Mouse (Mus musculus) CH12.LX (cell line): ENCODE measurements at regions not wholly inside any gene's neighbourhood (a gene's known extent, or its start where the extent isn't known, plus 50 kb on each side); places are given as distances from the start of the nearest gene placed in this dataset.

Experiments
- DNase-seq: peaks from one replicate; pipeline ENCODE4 v3.0.0-alpha.2; 2013; ENCODE audit errors: extremely low read depth
- H3K27ac ChIP-seq: 2 replicates; pipeline ENCODE4 v1.5.1; 2012; ENCODE audit warnings: low read depth, mild to moderate bottlenecking, control low read depth, moderate library complexity; ENCODE audit not compliant: insufficient read depth
- H3K27me3 ChIP-seq: replicated peaks from 2 replicates; pipeline ENCODE3; 2012; ENCODE audit warnings: inconsistent platforms
- H3K36me3 ChIP-seq, 2 experiments: replicated peaks in 1 of 2; 2 replicates each; pipeline versions ENCODE3 to v1.6.1; 2012; ENCODE audit warnings: inconsistent platforms in 1 of 2, low read length in 1 of 2, mild to moderate bottlenecking in 1 of 2, mixed read lengths in 1 of 2, moderate library complexity in 1 of 2; ENCODE audit not compliant: control insufficient read depth in 1 of 2, insufficient read depth in 1 of 2
- H3K4me1 ChIP-seq, 2 experiments: 2 replicates each; pipeline ENCODE4 v1.6.1; 2012; ENCODE audit warnings: inconsistent platforms in 1 of 2, moderate library complexity in 1 of 2; ENCODE audit not compliant: insufficient read depth in 2 of 2, control insufficient read depth in 1 of 2
- H3K4me2 ChIP-seq: 2 replicates; pipeline ENCODE4 v1.6.1; 2012; ENCODE audit warnings: low read depth, mild to moderate bottlenecking, control low read depth; ENCODE audit not compliant: poor library complexity, insufficient read depth, severe bottlenecking
- H3K4me3 ChIP-seq, 3 experiments: fragments of 150-350 bp in 1 of 3; sonication (generic) in 1 of 3; replicated peaks in 1 of 3; 2 replicates each; pipeline versions ENCODE3 to v1.5.1; 2011 to 2012; ENCODE audit warnings: low read depth in 2 of 3, low read length in 2 of 3, mild to moderate bottlenecking in 2 of 3, moderate library complexity in 2 of 3, control low read depth in 1 of 3, improper control_type of control experiment in 1 of 3, inconsistent platforms in 1 of 3, mixed read lengths in 1 of 3; ENCODE audit not compliant: poor library complexity in 1 of 3
- H3K79me2 ChIP-seq: replicated peaks from 2 replicates; pipeline ENCODE4 v1.6.1; 2012; ENCODE audit warnings: mild to moderate bottlenecking, moderate library complexity; ENCODE audit not compliant: control insufficient read depth, poor library complexity, insufficient read depth, severe bottlenecking; ENCODE audit errors: extremely low read depth
- H3K9ac ChIP-seq: 2 replicates; pipeline ENCODE4 v1.6.1; 2012; ENCODE audit warnings: low read depth, mild to moderate bottlenecking, control low read depth, moderate library complexity; ENCODE audit not compliant: insufficient read depth
- H3K9me3 ChIP-seq: replicated peaks from 2 replicates; pipeline ENCODE3; 2012; ENCODE audit warnings: low read length, inconsistent platforms, mixed read lengths
- BHLHE40 ChIP-seq: IDR thresholded peaks from 2 replicates; pipeline ENCODE4 v1.6.1; 2011; ENCODE audit warnings: mild to moderate bottlenecking, low read depth, low read length, improper control_type of control experiment
- CHD1 ChIP-seq: IDR thresholded peaks from 2 replicates; pipeline ENCODE4 v1.6.1; 2012; ENCODE audit warnings: low read depth, low read length, improper control_type of control experiment, inconsistent platforms
- EP300 ChIP-seq: IDR thresholded peaks from 2 replicates; pipeline ENCODE4 v1.6.1; 2011; ENCODE audit warnings: low read length, improper control_type of control experiment
- JUN ChIP-seq: IDR thresholded peaks from 2 replicates; pipeline ENCODE4 v1.6.1; 2011; ENCODE audit warnings: low read depth, mild to moderate bottlenecking, low read length, improper control_type of control experiment, moderate library complexity; ENCODE audit not compliant: insufficient read depth
- JUND ChIP-seq: conservative IDR thresholded peaks from 2 replicates; pipeline ENCODE4 v1.6.1; 2011; ENCODE audit warnings: low read depth, low read length, improper control_type of control experiment
- MAX ChIP-seq: IDR thresholded peaks from 2 replicates; pipeline ENCODE4 v1.6.1; 2011; ENCODE audit warnings: low read length, improper control_type of control experiment
- MEF2A ChIP-seq: IDR thresholded peaks from 2 replicates; pipeline ENCODE4 v1.6.1; 2014; ENCODE audit warnings: low read depth, mild to moderate bottlenecking, inconsistent platforms, low read length, improper control_type of control experiment, borderline replicate concordance
- MXI1 ChIP-seq: IDR thresholded peaks from 2 replicates; pipeline ENCODE4 v1.6.1; 2011; ENCODE audit warnings: mild to moderate bottlenecking, low read depth, low read length, improper control_type of control experiment
- MYC ChIP-seq: IDR thresholded peaks from 2 replicates; pipeline ENCODE4 v1.6.1; 2011; ENCODE audit warnings: low read depth, mild to moderate bottlenecking, improper control_type of control experiment, low read length
- NRF1 ChIP-seq: IDR thresholded peaks from 2 replicates; pipeline ENCODE4 v1.6.1; 2014; ENCODE audit warnings: low read depth, mild to moderate bottlenecking, inconsistent platforms, low read length, improper control_type of control experiment, moderate library complexity
- SIN3A ChIP-seq: IDR thresholded peaks from 2 replicates; pipeline ENCODE4 v1.6.1; 2012; ENCODE audit warnings: low read length, improper control_type of control experiment, inconsistent platforms
- TBP ChIP-seq: conservative IDR thresholded peaks from 2 replicates; pipeline ENCODE4 v1.6.1; 2011; ENCODE audit warnings: low read depth, low read length, improper control_type of control experiment
- TCF12 ChIP-seq: IDR thresholded peaks from 2 replicates; pipeline ENCODE4 v1.6.1; 2014; ENCODE audit warnings: low read depth, mild to moderate bottlenecking, inconsistent platforms, low read length, improper control_type of control experiment
- USF2 ChIP-seq: conservative IDR thresholded peaks from 2 replicates; pipeline ENCODE4 v1.6.1; 2011; ENCODE audit warnings: low read depth, low read length, improper control_type of control experiment
- ZMIZ1 ChIP-seq: IDR thresholded peaks from 2 replicates; pipeline ENCODE4 v1.6.1; 2012; ENCODE audit warnings: low read depth, mild to moderate bottlenecking, inconsistent platforms, low read length, improper control_type of control experiment
- dilution Hi-C: fragments of 300-500 bp; cut with MboI; formaldehyde crosslinking; loops from 2 replicates; pipeline ENCODE4 v1.14.3; 2020; ENCODE audit warnings: low sequenced_read_pairs; ENCODE audit not compliant: extremely low pct_unique_long_range_greater_than_20kb, extremely low pct_ligation_motif_present
- in situ Hi-C: fragments of 300-500 bp; cut with MboI; formaldehyde crosslinking; loops from 3 replicates; pipeline ENCODE4 v1.14.3; 2019; ENCODE audit warnings: low sequenced_read_pairs, low pct_ligation_motif_present, low pct_unique_long_range_greater_than_20kb, mixed read lengths

- Histone ChIP-seq H3K27ac (no peak overlapping the region), H3K79me2 (no peaks in the 10 kb centered on the region), H3K9me3 (peaks cover 37% of the 10 kb centered on the region), H3K36me3 (no peaks in the 10 kb centered on the region), H3K9ac (no peak overlapping the region), H3K4me2 (no peak overlapping the region), H3K4me3 (no peak overlapping the region), H3K4me1 (no peaks in the 10 kb centered on the region), H3K27me3 (no peaks in the 10 kb centered on the region)
- no peak for DNase-seq
- TF ChIP-seq MAX (no peak), NRF1 (no peak), ZMIZ1 (no peak), MYC (no peak), JUN (no peak), TCF12 (no peak), MEF2A (no peak), MXI1 (no peak)
- in situ Hi-C loops (no loop called here), dilution Hi-C loops (no loop called here)
Measured at GRCm38 (mm10) chr15:50964236-50964635, 2920.5 kb upstream of the Gm7489 start.

GRCm38 (mm10) chr15:50967176-50967575 lies 2917.5 kb upstream of the Gm7489 start:
- DNase-seq, result no peak
- Histone ChIP-seq H3K79me2 (no peaks in the 10 kb centered on the region), H3K9ac (no peak overlapping the region), H3K4me3 (no peak overlapping the region), H3K9me3 (peaks cover 38% of the 10 kb centered on the region), H3K27ac (no peak overlapping the region), H3K4me1 (no peaks in the 10 kb centered on the region), H3K4me2 (no peak overlapping the region), H3K36me3 (no peaks in the 10 kb centered on the region), H3K27me3 (no peaks in the 10 kb centered on the region)
- dilution Hi-C loops (no loop called here), in situ Hi-C loops (no loop called here)
- no peak for TF ChIP-seq SIN3A
- TF ChIP-seq JUN, result no peak

GRCm38 (mm10) chr15:50970637-50971036 lies 2914.1 kb upstream of the Gm7489 start:
- in situ Hi-C loops, result no loop called here
- H3K9ac ChIP-seq, result no peak overlapping the region
- dilution Hi-C loops, result no loop called here

More at GRCm38 (mm10) chr15:50970637-50971036, 2914.1 kb upstream of the Gm7489 start:
- Histone ChIP-seq H3K27ac (no peak overlapping the region), H3K9me3 (peaks cover 36% of the 10 kb centered on the region), H3K36me3 (no peaks in the 10 kb centered on the region), H3K4me2 (no peak overlapping the region), H3K79me2 (no peaks in the 10 kb centered on the region), H3K27me3 (no peaks in the 10 kb centered on the region), H3K4me1 (no peaks in the 10 kb centered on the region), H3K4me3 (no peak overlapping the region)
- DNase-seq, result no peak
- TF ChIP-seq CHD1 (no peak), EP300 (no peak), TCF12 (no peak), JUND (no peak), ZMIZ1 (no peak), NRF1 (no peak), BHLHE40 (no peak), TBP (no peak), USF2 (no peak)
